Mouse (Mus musculus) E14TG2a.4 (cell line): ENCODE measurements at regions not wholly inside any gene's neighbourhood (a gene's known extent, or its start where the extent isn't known, plus 50 kb on each side); places are given as distances from the start of the nearest gene placed in this dataset.

Experiments used
- CTCF ChIP-seq: conservative IDR thresholded peaks from 2 replicates; pipeline ENCODE4 v1.5.1; 2014; ENCODE audit warnings: low read length
- POU5F1 ChIP-seq: IDR thresholded peaks from 2 replicates; pipeline ENCODE4 v1.6.1; 2014; ENCODE audit warnings: low read length, borderline replicate concordance

DNA sequence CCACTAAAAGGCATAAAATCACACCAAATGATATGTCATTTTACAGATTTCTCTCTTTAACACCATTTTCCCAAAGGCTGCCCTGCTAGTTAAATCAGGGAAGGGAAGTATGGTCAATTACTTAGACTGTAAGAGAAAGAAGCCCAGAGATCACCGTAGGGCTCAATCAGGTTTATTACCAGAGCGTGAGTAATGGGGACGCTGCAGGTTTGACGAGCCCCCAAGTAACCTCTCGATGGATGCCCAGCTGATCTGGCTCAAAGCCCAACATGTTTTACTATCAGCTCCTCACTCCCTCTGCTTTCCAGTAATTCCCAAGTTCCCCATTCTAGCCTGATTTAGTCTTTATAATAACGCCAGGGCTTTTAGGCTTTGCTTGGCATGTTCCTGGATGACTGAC is 749.0 kb upstream of the Flrt2 start:
- TF ChIP-seq CTCF (no peak), POU5F1 (no peak)
